Mouse (Mus musculus): ENCODE measurements around the gene Kxd1. TPM values are rescaled to one million over a fixed set of nuclear protein-coding genes. Genes with fewer than 3 reads are reported as not detected.
"Not testable (repeated sequence)": the region's sequence is repeated elsewhere in the genome, so short reads cannot be mapped to it uniquely, and the experiment has no call there.

Kxd1 gene
- polyA plus RNA-seq, 1 experiment from 2014 or later, result 68.1 TPM

DNA sequence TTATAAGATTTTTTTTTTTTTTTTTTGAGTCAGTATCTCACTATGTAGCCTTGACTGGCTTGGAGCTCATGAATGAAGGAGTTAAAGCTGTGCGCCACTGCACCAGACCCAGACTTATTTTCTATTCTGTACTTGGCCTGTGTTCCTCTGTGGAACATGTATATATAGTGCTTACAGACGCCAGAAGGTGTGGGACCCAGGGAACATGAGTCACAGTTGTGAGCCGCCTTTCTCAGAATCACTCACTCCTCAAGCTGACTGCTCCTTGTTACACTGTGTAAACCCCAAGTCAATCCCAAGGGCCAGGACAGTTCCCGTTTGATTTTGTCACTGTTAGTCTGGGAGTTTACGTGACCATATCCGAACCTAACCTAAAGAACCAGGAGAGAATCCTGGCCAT lies 8.7 kb downstream of the Kxd1 start:
- WGBS (ENCODE audit: insufficient replicate concordance), result 89% methylated on average over 6 of the region's 6 CpGs
- no peaks in the 10 kb centered on the region for H3K9me3 ChIP-seq (replicated peaks; ENCODE audit: control insufficient read depth, low read length)
- H3K27ac ChIP-seq (ENCODE audit: low read depth, low read length), result no peak overlapping the region
- peaks cover 2% of the 10 kb centered on the region; the same call in 1 of the 2 replicates for H3K36me3 ChIP-seq (ENCODE audit: control insufficient read depth, insufficient read depth, low read length)
- H3K4me2 ChIP-seq, result no peak overlapping the region
- no peaks in the 10 kb centered on the region for H3K27me3 ChIP-seq (ENCODE audit: control insufficient read depth, insufficient read depth, low read length)
- ATAC-seq (replicated peaks; ENCODE audit: insufficient number of reproducible peaks, low FRiP score, low TSS enrichment), result no peak
- no peak overlapping the region for H3K4me3 ChIP-seq (ENCODE audit: low read depth, low read length)
- H3K4me1 ChIP-seq (ENCODE audit: control insufficient read depth, insufficient read depth, low read length), result 0 out of 2 replicates have a peak, but pooled peaks cover 6% of the 10 kb centered on the region
- no peak overlapping the region for H3K9ac ChIP-seq (ENCODE audit: low read depth, low read length)

DNA sequence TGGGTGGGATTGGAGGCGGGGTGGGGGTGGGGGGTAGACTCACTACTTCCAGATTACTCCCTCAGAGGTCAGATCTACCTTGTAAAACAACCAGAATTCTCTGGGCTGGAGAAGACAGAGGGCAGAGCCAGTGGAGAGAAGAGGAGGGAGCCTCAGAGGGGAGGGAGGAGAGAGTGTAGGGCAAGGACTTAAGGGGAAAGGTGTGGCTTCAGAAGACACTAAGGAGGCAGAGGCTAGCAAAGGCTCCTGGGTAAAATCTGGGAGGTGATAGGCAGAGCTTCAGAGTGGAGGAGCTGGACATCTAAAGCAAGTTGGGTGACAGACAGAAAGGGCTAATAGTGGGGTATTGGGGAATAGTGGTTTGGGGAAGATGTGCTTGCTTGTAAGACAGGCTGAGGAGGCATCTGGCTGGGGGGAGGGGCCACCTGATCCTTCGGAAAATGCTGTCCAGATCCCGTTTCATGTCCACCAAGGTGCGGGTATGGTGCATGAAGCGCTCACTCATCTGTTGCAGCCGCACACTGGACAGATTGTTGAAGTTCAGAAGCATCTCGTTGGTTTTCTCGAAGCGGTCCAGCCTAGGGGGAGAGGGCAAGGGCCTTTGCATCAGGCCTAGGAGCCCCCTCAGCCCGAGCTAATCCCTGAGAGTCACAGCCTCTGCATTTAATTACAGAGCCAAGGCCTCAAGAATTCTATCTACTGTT lies 9.7 kb downstream of the Kxd1 start:
- WGBS (ENCODE audit: insufficient replicate concordance), result 73% methylated on average over 10 of the region's 10 CpGs
- H3K27ac ChIP-seq (ENCODE audit: low read depth, low read length), result no peak overlapping the region
- ATAC-seq (replicated peaks; ENCODE audit: insufficient number of reproducible peaks, low FRiP score, low TSS enrichment), result no peak
- no peak overlapping the region for H3K4me3 ChIP-seq (ENCODE audit: low read depth, low read length)
- no peaks in the 10 kb centered on the region for H3K27me3 ChIP-seq (ENCODE audit: control insufficient read depth, insufficient read depth, low read length)
- peaks cover 2% of the 10 kb centered on the region; the same call in 1 of the 2 replicates for H3K36me3 ChIP-seq (ENCODE audit: control insufficient read depth, insufficient read depth, low read length)
- peaks cover 6% of the 10 kb centered on the region; the same call in 1 of the 2 replicates for H3K4me1 ChIP-seq (ENCODE audit: control insufficient read depth, insufficient read depth, low read length)
- no peak overlapping the region for H3K4me2 ChIP-seq
- H3K9ac ChIP-seq (ENCODE audit: low read depth, low read length), result no peak overlapping the region
- H3K9me3 ChIP-seq (replicated peaks; ENCODE audit: control insufficient read depth, low read length), result no peaks in the 10 kb centered on the region

DNA sequence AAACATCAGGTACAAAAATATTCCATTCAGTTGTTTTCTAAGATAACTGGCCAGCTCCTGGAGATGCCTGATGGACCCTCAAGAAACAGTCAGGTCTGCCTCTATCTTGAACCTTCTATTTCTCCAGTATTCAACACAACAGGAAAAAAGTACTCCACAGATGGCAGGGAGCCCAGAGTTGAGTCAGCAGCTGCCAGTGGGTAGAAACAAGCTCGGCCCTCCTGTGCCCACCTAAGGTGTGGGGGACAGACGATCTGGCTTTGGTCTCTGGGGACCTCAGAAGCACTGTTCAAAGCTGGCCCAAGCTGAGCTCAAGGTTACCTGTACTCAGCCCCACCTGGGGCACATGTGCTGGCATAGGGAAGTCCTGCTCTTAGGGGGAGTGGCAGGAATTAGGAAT lies 14.3 kb downstream of the Kxd1 start:
- Histone ChIP-seq H3K4me1 (ENCODE audit: control insufficient read depth, insufficient read depth, low read length) (peaks cover 10% of the 10 kb centered on the region), H3K27me3 (ENCODE audit: control insufficient read depth, insufficient read depth, low read length) (no peaks in the 10 kb centered on the region), H3K9me3 (replicated peaks; ENCODE audit: control insufficient read depth, low read length) (no peaks in the 10 kb centered on the region), H3K4me3 (ENCODE audit: low read depth, low read length) (no peak overlapping the region), H3K36me3 (ENCODE audit: control insufficient read depth, insufficient read depth, low read length) (peaks cover 7% of the 10 kb centered on the region), H3K4me2 (no peak overlapping the region), H3K9ac (ENCODE audit: low read depth, low read length) (no peak overlapping the region; the same call in 1 of the 2 replicates), H3K27ac (ENCODE audit: low read depth, low read length) (no peak overlapping the region)
- WGBS (ENCODE audit: insufficient replicate concordance), result 89% methylated on average over 2 of the region's 2 CpGs
- ATAC-seq (replicated peaks; ENCODE audit: insufficient number of reproducible peaks, low FRiP score, low TSS enrichment), result no peak

DNA sequence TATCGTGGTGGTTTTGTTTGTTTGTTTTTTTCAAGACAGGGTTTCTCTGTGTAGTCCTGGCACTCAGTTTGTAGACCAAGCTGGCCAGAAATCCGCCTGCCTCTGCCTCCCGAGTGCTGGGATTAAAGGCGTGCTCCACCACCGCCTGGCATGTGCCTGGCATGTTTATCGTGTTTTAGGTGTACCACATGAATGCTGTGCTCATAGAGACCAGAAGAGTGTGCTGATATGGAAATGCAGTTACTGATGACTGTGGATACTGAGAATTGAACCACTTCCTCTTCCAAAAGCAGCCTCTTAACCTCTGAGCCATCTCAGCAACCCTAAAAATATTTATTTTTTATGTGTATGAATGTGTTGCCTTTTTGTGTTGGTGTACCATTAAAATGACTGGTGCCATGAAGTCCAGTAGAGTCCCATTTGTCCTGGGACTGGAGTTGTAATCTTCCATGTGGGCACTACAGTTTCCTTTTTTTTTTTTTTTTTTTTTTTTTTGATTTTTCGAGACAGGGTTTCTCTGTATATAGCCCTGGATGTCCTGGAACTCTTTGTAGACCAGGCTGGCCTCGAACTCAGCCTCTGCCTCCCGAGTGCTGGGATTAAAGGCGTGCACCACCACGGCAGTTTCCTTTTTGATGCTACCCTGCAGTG lies 15.4 kb downstream of the Kxd1 start:
- Histone ChIP-seq H3K4me2 (no peak overlapping the region), H3K4me1 (ENCODE audit: control insufficient read depth, insufficient read depth, low read length) (peaks cover 11% of the 10 kb centered on the region), H3K27me3 (ENCODE audit: control insufficient read depth, insufficient read depth, low read length) (no peaks in the 10 kb centered on the region), H3K4me3 (ENCODE audit: low read depth, low read length) (no peak overlapping the region), H3K9ac (ENCODE audit: low read depth, low read length) (no peak overlapping the region), H3K27ac (ENCODE audit: low read depth, low read length) (no peak overlapping the region), H3K9me3 (replicated peaks; ENCODE audit: control insufficient read depth, low read length) (no peaks in the 10 kb centered on the region), H3K36me3 (ENCODE audit: control insufficient read depth, insufficient read depth, low read length) (peaks cover 12% of the 10 kb centered on the region)
- 93% methylated on average over 11 of the region's 11 CpGs for WGBS (ENCODE audit: insufficient replicate concordance)
- ATAC-seq (replicated peaks; ENCODE audit: insufficient number of reproducible peaks, low FRiP score, low TSS enrichment), result no peak

DNA sequence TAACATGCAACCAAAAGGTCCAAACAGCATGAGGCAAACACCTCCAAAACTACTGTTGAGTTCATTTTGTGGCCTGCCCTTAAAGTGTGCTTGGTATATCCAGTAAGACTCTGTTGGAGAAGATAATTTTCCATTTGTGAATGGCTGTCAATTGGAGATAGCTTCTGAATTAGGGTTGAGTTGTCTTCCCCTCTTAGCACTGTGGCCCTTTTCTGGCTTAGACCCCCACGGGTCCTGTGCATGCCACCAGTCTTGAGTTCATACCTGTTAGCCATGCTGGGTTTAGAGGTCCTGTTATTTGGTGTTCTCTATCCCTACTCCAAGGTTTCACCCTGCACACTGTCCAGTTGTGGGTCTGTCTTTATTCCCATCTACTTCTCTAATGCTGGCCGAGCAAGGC lies 16.0 kb downstream of the Kxd1 start:
- H3K27ac ChIP-seq (ENCODE audit: low read depth, low read length), result no peak overlapping the region
- no peak for ATAC-seq (replicated peaks; ENCODE audit: insufficient number of reproducible peaks, low FRiP score, low TSS enrichment)
- peaks cover 11% of the 10 kb centered on the region for H3K4me1 ChIP-seq (ENCODE audit: control insufficient read depth, insufficient read depth, low read length)
- no peaks in the 10 kb centered on the region for H3K27me3 ChIP-seq (ENCODE audit: control insufficient read depth, insufficient read depth, low read length)
- H3K9me3 ChIP-seq (replicated peaks; ENCODE audit: control insufficient read depth, low read length), result no peaks in the 10 kb centered on the region
- H3K36me3 ChIP-seq (ENCODE audit: control insufficient read depth, insufficient read depth, low read length), result peaks cover 12% of the 10 kb centered on the region
- peak overlapping the region; percentile 93; the same call in 1 of the 2 replicates for H3K4me2 ChIP-seq
- 0 out of 2 replicates have a peak overlapping the region, but pooled peaks have one; percentile 12 for H3K9ac ChIP-seq (ENCODE audit: low read depth, low read length)
- 92% methylated on average over 2 of the region's 2 CpGs for WGBS (ENCODE audit: insufficient replicate concordance)
- 0 out of 2 replicates have a peak overlapping the region, but pooled peaks have one; percentile 97 for H3K4me3 ChIP-seq (ENCODE audit: low read depth, low read length)

DNA sequence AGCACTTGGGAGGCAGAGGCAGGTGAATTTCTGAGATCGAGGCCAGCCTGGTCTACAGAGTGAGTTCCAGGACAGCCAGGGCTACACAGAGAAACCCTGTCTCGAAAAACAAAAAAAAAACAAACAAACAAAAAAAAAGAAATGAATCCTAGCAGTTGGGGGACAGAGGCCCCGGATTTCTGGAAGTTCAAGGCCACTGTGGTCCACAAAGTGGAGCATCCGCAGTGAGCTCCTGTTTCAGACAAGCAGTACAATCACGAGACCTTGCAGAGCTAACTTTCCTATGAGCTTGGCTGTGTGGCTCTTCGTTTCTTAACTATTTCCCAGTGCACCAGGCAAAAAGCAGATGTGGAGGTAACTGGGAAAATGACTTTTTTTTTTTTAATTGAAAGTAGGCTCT lies 16.6 kb downstream of the Kxd1 start:
- Histone ChIP-seq H3K27ac (ENCODE audit: low read depth, low read length) (peak overlapping the region; percentile 97; the same call in 1 of the 2 replicates), H3K4me2 (peak overlapping the region; percentile 93), H3K4me1 (ENCODE audit: control insufficient read depth, insufficient read depth, low read length) (peaks cover 11% of the 10 kb centered on the region), H3K9ac (ENCODE audit: low read depth, low read length) (peak overlapping the region; percentile 100; the same call in 1 of the 2 replicates), H3K4me3 (ENCODE audit: low read depth, low read length) (peak overlapping the region; percentile 97), H3K36me3 (ENCODE audit: control insufficient read depth, insufficient read depth, low read length) (peaks cover 12% of the 10 kb centered on the region)
- 71% methylated on average over 6 of the region's 6 CpGs for WGBS (ENCODE audit: insufficient replicate concordance)
- ATAC-seq (replicated peaks; ENCODE audit: insufficient number of reproducible peaks, low FRiP score, low TSS enrichment); H3K9me3 ChIP-seq (replicated peaks; ENCODE audit: control insufficient read depth, low read length); H3K27me3 ChIP-seq (ENCODE audit: control insufficient read depth, insufficient read depth, low read length): not testable (repeated sequence)

DNA sequence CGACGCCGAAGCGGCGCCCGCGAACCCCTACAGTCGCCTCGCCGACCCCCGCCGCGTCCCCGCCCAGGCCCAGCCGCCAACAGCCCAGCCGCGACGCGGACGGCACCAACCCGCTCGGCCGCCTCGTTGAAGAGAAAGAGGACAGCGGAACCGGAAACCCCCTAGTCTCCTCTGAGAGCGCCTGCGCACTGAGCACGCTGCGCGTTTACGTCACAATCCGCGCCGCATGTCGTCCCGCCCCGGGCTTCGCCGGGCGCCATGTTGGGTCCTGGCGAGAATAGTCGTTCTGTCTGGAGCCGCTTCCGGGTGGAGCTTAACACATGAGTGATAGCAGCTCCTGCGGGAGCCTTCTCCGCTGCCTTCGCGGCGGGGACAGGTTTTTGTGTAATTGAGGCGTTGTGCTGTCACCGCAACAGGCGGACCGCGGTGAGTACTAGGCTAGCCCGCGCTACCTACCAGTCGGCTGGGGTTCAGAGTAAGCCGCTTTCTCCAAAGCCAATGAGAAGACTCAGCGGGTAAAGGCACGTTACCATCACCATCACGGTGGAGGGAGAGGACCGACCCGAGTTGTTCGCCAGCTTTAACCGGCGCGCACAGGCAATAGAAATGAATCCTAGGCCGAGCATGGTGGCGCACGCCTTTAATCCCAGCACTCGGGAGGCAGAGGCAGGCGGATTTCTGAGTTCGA lies 17.4 kb downstream of the Kxd1 start, which contains the start of gene Uba52:
Gene Uba52 (minus strand): TSS at position 574 of the 688 bp plus-strand sequence.
- Histone ChIP-seq H3K36me3 (ENCODE audit: control insufficient read depth, insufficient read depth, low read length) (peaks cover 10% of the 10 kb centered on the region), H3K27me3 (ENCODE audit: control insufficient read depth, insufficient read depth, low read length) (no peaks in the 10 kb centered on the region), H3K9me3 (replicated peaks; ENCODE audit: control insufficient read depth, low read length) (no peaks in the 10 kb centered on the region), H3K4me1 (ENCODE audit: control insufficient read depth, insufficient read depth, low read length) (peaks cover 18% of the 10 kb centered on the region), H3K27ac (ENCODE audit: low read depth, low read length) (peak within 1 kb of the TSS; percentile 97), H3K4me3 (ENCODE audit: low read depth, low read length) (peak within 1 kb of the TSS; percentile 97), H3K9ac (ENCODE audit: low read depth, low read length) (peak within 1 kb of the TSS; percentile 100), H3K4me2 (peak within 1 kb of the TSS; percentile 93)
- ATAC-seq (replicated peaks; ENCODE audit: insufficient number of reproducible peaks, low FRiP score, low TSS enrichment), result peak; percentile 75
- WGBS (ENCODE audit: insufficient replicate concordance), result 1% methylated on average over 74 of the region's 74 CpGs

DNA sequence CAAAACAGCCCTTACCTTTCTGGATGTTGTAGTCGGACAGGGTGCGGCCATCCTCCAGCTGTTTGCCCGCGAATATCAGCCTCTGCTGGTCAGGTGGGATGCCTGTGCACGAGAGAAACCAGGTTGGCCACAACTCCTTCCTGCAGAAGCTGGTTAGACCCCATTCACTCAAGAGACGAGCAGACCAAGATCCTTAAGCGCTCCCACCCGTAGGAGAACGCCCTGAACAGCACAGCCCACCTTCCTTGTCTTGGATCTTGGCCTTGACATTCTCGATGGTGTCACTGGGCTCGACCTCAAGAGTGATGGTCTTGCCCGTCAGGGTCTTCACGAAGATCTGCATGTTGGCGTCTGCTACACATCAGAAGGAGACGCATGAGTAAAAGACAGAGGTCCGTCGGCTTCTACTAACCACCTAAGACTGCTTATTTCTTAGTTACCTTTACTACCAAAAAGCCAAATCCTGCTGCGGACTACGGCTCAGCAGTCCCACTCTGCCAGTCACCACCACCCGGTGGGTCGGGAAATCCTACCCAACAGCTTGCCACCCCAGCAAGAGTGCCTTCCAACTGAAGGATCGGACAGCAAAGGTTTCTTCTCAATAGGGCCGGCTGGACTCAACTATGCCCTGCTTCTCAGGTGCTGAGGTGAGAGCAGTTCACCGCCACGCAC lies 18.3 kb downstream of the Kxd1 start:
- no peaks in the 10 kb centered on the region for H3K9me3 ChIP-seq (replicated peaks; ENCODE audit: control insufficient read depth, low read length)
- H3K4me3 ChIP-seq (ENCODE audit: low read depth, low read length), result peak overlapping the region; percentile 97
- peaks cover 2% of the 10 kb centered on the region; the same call in 1 of the 2 replicates for H3K27me3 ChIP-seq (ENCODE audit: control insufficient read depth, insufficient read depth, low read length)
- WGBS (ENCODE audit: insufficient replicate concordance), result 9% methylated on average over 25 of the region's 25 CpGs
- peaks cover 10% of the 10 kb centered on the region for H3K36me3 ChIP-seq (ENCODE audit: control insufficient read depth, insufficient read depth, low read length)
- H3K27ac ChIP-seq (ENCODE audit: low read depth, low read length), result peak overlapping the region; percentile 97
- ATAC-seq (replicated peaks; ENCODE audit: insufficient number of reproducible peaks, low FRiP score, low TSS enrichment), result no peak
- H3K4me2 ChIP-seq, result peak overlapping the region; percentile 93
- peaks cover 19% of the 10 kb centered on the region for H3K4me1 ChIP-seq (ENCODE audit: control insufficient read depth, insufficient read depth, low read length)
- H3K9ac ChIP-seq (ENCODE audit: low read depth, low read length), result peak overlapping the region; percentile 100

All from heart, embryonic 11.5 days (tissue).